Mouse (Mus musculus): Measurements from ENCODE around the gene Egfem1.

The Egfem1 gene

DNA sequence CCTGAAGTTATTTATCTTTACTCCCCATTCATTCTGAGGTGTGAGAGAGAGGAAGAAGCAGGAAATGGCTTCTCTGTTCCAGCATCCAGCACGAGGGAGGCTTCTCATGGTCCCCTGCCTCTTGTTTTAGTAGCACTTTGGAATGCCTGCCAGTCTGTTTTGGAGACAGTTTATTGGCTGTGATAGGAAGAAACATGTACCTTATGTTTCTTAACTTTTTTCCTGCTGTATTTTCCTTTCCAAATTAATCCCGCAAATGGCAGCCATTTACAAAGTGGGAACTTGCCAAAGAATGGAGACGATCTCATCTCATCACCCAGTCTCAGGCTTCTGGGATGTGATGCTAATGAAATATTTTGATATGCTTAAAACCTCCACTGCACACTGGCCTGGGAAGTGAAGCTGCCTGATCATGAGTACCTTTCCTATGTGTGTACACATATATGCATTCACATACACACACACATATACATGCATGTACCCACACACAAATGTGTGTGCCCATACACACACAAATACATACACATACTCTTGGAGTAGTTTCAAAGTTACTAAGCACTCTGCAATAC lies 260.5 kb downstream of the Egfem1 start:
- in situ Hi-C loops (cut with MboI), result no loop called here

- in situ Hi-C loops (cut with MboI), result no loop called here
Observed at GRCm38 (mm10) chr3:29345805-29346204, 264.0 kb downstream of the Egfem1 start.

DNA sequence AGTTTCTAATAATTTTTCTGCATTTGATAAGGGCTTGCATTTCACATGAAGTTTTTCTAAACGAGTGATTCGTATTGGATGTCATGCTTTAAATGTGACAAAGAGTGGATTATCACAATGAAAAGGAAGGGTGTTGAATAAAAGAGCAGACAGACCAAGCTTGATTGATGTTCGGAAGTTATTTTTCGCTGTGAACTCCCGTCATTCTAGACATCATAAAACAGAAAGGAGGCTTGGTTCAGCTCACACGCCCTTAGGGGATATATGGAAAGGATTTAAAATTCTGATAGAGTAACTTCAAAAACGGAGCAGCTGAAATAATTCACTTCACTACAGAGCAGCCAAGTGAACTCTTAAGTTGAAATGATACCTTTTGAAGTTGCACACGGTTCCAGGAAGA lies 285.1 kb downstream of the Egfem1 start:
- in situ Hi-C loops (cut with MboI), result no loop called here

GRCm38 (mm10) chr3:29370519-29370918 lies 288.7 kb downstream of the Egfem1 start:
- in situ Hi-C loops (cut with MboI), result no loop called here

DNA sequence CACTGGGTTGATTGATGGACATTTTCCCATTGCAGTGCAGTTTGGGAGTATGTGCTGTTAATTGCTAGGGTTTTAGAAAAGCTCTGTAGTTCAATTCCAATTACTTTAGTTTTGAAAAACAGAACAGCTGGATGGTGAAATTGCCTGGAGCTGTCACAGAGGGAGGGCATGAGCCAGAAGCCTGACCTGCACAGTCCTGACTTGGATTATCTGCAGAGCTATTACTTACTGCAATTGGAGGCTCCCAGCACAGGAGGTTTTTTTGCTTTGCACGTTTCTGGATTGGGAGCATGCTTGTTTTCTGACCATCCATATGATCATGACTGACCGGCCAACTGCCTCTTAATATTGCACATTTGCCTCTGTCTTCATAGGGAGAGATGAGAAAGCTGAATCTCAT lies 299.4 kb downstream of the Egfem1 start:
- in situ Hi-C loops (cut with MboI), result no loop called here

- in situ Hi-C loops (cut with MboI), result no loop called here
Observed at GRCm38 (mm10) chr3:29399064-29399463, 317.2 kb downstream of the Egfem1 start.

DNA sequence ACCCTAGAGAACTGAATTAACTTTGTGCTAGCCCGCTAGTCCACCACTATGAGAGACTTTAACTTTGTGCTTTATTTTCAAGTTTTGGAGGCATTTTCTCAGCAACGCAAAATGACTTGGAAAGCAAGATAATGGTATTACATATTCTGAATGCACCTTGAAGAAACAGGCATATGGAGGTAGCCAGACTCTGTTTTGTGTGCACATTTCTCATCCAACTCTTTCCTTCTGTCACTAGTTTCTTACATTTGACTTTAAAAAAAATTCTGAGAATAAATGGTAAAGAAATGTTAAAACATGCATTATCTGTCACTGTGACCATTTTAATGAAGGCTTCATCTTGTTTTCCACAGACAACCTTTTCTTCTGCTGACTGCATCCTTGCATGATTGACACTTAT lies 339.8 kb downstream of the Egfem1 start:
- in situ Hi-C loops (cut with MboI), result no loop called here

GRCm38 (mm10) chr3:29432109-29433091 lies 350.6 kb downstream of the Egfem1 start:
- in situ Hi-C loops (cut with MboI), result no loop called here

DNA sequence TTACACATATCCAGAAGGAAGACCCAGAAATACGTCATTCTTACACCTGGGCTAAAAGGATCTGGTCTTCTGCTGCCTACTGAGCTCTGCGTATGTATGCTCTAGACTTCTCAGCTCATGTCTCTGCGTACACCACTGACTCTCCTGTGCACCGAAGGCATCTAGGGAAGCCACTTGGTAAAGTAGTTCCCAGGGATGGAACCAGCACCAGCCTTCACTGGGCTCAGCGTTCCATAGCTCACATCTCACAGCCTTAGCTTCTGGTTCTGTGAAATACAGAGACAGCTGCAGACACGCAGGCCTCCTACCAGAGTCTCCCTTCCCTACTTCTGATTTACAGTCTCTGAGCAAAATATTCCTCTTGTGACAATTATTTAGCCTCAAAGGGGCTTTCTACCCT lies 361.2 kb downstream of the Egfem1 start:
- in situ Hi-C loops (cut with MboI), result no loop called here

DNA sequence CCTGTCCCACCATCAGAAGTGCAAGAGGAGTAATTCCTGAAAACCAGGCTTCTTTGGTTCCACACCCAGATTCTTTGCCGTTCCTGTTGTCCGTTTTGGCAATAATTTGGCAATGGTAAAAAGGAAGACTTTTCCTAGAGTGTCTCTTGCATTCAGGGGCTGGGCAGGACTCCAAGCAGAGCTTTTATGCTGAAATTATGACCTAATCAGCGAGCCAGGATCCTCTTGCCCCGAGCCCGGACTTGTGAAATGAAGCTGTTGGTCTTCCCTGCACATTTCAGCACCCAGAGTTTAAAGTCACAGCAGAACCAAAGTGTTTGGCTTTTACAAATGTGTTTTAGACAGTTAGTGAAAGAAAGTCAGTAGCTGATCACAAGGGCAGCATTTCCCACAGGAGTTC lies 362.8 kb downstream of the Egfem1 start:
- in situ Hi-C loops (cut with MboI), result no loop called here

DNA sequence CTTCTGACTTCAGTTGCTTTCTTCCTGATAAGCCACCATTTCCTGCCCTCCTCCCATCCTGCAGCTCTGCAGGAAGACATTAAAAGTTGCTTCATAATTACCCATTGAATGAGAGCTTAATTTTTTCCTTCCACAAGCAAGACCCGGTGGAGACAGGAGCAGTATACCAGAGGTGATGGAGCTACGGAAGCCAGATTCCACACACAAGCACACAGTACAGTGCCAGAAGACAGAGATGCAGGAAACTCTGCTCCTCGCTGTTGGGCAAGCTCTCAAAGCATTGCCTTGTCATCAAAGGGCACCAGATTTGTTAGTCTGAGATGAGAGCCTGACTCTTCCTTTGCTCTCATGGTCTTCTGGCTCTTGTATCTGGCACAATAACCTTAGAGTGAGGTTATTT lies 364.3 kb downstream of the Egfem1 start:
- in situ Hi-C loops (cut with MboI), result no loop called here

- in situ Hi-C loops (cut with MboI), result no loop called here
Observed at GRCm38 (mm10) chr3:29448829-29449406, 367.1 kb downstream of the Egfem1 start.

GRCm38 (mm10) chr3:29498211-29498610 lies 416.4 kb downstream of the Egfem1 start:
- in situ Hi-C loops (cut with MboI), result no loop called here

GRCm38 (mm10) chr3:29499188-29499587 lies 417.4 kb downstream of the Egfem1 start:
- in situ Hi-C loops (cut with MboI), result no loop called here

DNA sequence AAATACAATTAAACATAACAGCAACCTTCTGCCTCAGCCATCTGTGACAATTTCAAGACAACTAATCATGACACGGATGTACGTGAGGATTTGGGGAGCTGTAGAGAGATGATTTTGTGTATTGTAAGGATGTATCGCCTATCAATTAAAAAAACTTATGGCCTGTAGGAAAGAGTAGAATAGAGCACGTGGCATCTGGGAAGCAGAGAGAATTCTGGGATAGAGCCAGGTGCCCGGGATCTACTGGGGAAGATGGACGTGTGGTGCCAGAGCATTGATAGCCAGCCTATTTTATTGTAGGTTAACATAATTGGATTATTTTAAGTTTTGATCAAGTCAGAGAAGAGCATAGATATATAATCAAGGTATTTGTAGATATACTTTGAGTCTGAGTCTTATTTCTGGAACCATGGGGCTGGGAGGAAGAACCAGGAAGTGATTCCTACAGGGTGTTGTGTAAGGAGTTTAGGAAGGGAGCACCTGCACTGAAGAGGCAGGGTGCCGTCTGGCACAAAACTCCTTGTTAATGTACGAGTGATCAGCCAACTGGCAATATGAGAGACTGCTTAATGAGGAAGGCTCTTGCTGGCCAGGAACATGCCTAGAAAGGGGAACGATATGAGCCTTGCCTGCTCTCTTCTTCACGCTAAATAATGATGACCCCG lies 443.6 kb downstream of the Egfem1 start:
- in situ Hi-C loops (cut with MboI), result no loop called here

GRCm38 (mm10) chr3:29525963-29526301 lies 444.1 kb downstream of the Egfem1 start:
- in situ Hi-C loops (cut with MboI), result no loop called here

- in situ Hi-C loops (cut with MboI), result no loop called here
Observed at GRCm38 (mm10) chr3:29539211-29539610, 457.4 kb downstream of the Egfem1 start.

DNA sequence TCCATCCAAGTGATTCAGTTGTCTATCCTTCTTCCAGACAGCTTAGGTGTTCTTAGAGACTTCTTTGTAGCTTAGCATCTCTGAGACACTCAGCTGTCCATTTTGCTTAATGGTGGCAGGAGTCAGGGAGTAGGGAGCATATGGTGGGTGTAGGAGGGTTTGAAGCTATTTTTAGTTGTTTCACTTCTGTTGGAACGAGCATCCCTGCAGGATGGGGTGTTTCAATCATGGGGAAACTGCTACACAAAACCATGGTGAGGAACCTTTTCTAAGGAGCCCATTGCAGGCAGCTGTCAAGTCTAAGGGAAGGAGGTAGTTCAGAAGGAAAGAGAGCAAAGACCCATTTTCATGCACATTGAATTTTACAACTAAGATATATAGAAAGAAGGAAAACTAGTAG lies 458.1 kb downstream of the Egfem1 start:
- in situ Hi-C loops (cut with MboI), result no loop called here

DNA sequence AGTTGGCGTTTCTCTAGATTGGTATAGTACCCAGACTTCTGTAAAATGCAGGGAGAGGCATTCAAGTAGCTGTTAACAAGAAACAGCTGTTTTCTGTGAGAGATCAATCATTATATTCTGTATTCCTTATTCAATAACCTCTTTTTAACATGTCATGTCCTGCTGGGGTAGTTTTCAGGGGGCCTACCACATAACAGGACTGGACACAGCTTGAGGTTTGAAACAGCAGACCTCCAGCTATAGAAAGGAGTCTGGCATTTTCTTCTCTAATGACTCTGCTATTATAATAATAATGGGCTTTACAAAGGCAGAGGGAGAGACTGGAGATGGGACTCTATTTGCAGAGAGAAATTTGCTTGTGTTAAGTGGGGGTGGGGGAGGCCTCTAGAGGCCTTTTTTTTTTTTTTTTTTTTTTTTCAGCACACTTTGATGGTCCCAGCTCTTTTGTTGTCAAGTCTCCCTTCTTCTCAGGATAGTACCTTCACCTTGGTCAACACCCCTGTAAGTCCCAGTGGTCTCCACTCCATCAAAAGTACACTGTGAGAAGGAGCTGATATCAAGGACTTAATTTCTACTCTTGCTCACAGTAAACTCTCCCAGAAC lies 459.8 kb downstream of the Egfem1 start:
- in situ Hi-C loops (cut with MboI), result no loop called here

DNA sequence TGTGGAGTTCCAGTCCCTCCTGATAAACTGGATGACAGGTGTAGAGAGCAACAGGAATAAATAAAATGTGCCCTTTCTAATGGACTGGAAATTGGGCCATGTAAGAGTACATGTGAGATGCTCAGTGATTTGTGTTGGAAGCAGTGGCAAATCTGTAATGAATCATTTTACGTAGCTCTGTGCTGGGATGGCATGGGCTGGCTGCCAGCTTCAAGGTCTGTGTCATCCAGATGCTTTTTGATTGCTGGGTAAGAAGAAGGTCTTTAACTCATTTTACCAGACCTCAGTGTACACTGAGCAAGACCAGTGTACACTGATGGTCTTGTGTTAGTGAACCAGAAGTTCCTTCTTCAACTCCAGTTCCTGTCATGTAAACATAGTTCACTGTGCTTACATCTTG lies 462.2 kb downstream of the Egfem1 start:
- in situ Hi-C loops (cut with MboI), result no loop called here

DNA sequence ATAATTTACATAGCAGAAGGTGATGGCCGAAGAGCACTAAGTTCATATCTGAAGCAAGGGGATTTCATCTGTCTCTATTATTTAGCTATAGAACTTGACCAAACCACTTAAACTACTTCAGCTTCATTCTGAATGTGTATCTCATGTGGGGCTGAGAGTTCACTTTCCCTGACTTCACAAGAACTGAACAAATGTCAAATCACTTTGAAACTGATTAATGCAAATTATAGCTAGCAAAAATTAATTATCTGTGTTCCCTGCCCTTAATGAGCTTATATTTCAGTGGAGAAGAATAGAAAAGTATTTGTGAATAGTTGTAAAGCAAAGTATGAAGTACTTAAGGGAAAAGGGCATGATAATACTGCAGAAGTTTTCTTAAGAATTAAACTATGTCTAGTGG lies 481.3 kb downstream of the Egfem1 start:
- in situ Hi-C loops (cut with MboI), result no loop called here

Data from mature B cell (primary cell).